Mouse (Mus musculus) embryonic facial prominence, embryonic 11.5 days (tissue): ENCODE measurements around the gene Slc46a3. TPM values are rescaled to one million over a fixed set of nuclear protein-coding genes. Genes with fewer than 3 reads are reported as not detected.

Source experiments
- ATAC-seq: fragments of 200-750 bp; cut with Nextera tagmentation; replicated peaks from 2 replicates; pipeline ENCODE4 v1.8.0; 2017; ENCODE audit warnings: low read depth; ENCODE audit not compliant: insufficient number of reproducible peaks, low FRiP score, low TSS enrichment
- DNase-seq: peaks from one replicate; pipeline ENCODE4 v3.0.0-alpha.2; 2015; ENCODE audit warnings: low spot score
- H3K27ac ChIP-seq: fragments of 300-500 bp; sonication (generic); replicated peaks from 2 replicates; pipeline ENCODE4 v1.5.1; 2014; ENCODE audit warnings: mild to moderate bottlenecking, low read depth, low read length, control low read depth
- H3K27me3 ChIP-seq: fragments of 300-500 bp; sonication (generic); 2 replicates; pipeline ENCODE4 v1.6.1; 2014; ENCODE audit warnings: mild to moderate bottlenecking, low read length, moderate library complexity, mixed read lengths; ENCODE audit not compliant: control insufficient read depth, insufficient read depth
- H3K36me3 ChIP-seq: fragments of 300-500 bp; sonication (generic); replicated peaks from 2 replicates; pipeline ENCODE4 v1.6.1; 2014; ENCODE audit warnings: low read depth, mild to moderate bottlenecking, low read length, moderate library complexity, mixed read lengths; ENCODE audit not compliant: control insufficient read depth, insufficient read depth
- H3K4me1 ChIP-seq: fragments of 300-500 bp; sonication (generic); 2 replicates; pipeline ENCODE4 v1.6.1; 2014; ENCODE audit warnings: low read length, mixed read lengths; ENCODE audit not compliant: control insufficient read depth, insufficient read depth
- H3K4me2 ChIP-seq: fragments of 300-500 bp; sonication (generic); 2 replicates; pipeline ENCODE4 v1.6.1; 2014; ENCODE audit warnings: low read depth, mild to moderate bottlenecking, control low read depth, low read length, moderate library complexity
- H3K4me3 ChIP-seq: fragments of 300-500 bp; sonication (generic); 2 replicates; pipeline ENCODE4 v1.5.1; 2014; ENCODE audit warnings: low read depth, low read length, control low read depth
- H3K9ac ChIP-seq: fragments of 300-500 bp; sonication (generic); replicated peaks from 2 replicates; pipeline ENCODE4 v1.6.1; 2014; ENCODE audit warnings: mild to moderate bottlenecking, control low read depth, low read length
- H3K9me3 ChIP-seq: fragments of 300-500 bp; sonication (generic); replicated peaks from 2 replicates; pipeline ENCODE4 v1.6.1; 2016; ENCODE audit warnings: mild to moderate bottlenecking, low read length, inconsistent platforms, mixed read lengths; ENCODE audit not compliant: control insufficient read depth
- WGBS: fragments of 180-500 bp; shearing (Covaris S2); extraction: QIAGEN DNeasy Blood & Tissue Kit; methylation state at CpG from one replicate; pipeline ENCODE4 v1.1.7; 2014; 5-methylcytosine and 5-hydroxymethylcytosine counted together
- polyA plus RNA-seq: library from polyadenylated mRNA; unstranded; fragments of >200 nt; fragmentation: Nextera tagmentation; extraction: Ambion mirVana; gene quantifications from 2 replicates; pipeline ENCODE4 v1.2.1, GENCODE M21; 2014

Gene Slc46a3
- polyA plus RNA-seq, 1 experiment from 2014 or later: 3.6 TPM

GRCm38 (mm10) chr5:147892735-147893134 lies 1.9 kb downstream of the Slc46a3 start:
- no peak overlapping the region for H3K9ac ChIP-seq
- H3K4me2 ChIP-seq: no peak overlapping the region
- H3K27ac ChIP-seq: no peak overlapping the region
- no peak for ATAC-seq
- no peaks in the 10 kb centered on the region for H3K36me3 ChIP-seq
- 25% methylated on average over 6 of the region's 6 CpGs for whole genome bisulfite sequencing
- H3K9me3 ChIP-seq: no peaks in the 10 kb centered on the region
- H3K27me3 ChIP-seq: peaks cover 7% of the 10 kb centered on the region
- no peak overlapping the region for H3K4me3 ChIP-seq
- DNase-seq: no peak
- no peaks in the 10 kb centered on the region; the same call in 1 of the 2 replicates for H3K4me1 ChIP-seq

GRCm38 (mm10) chr5:147888313-147889297 lies 6.0 kb downstream of the Slc46a3 start:
- Histone ChIP-seq H3K4me3 (no peak overlapping the region), H3K9ac (no peak overlapping the region), H3K36me3 (no peaks in the 10 kb centered on the region), H3K4me2 (no peak overlapping the region), H3K9me3 (no peaks in the 10 kb centered on the region), H3K4me1 (no peaks in the 10 kb centered on the region; the same call in 1 of the 2 replicates), H3K27me3 (peaks cover 3% of the 10 kb centered on the region; the same call in 1 of the 2 replicates), H3K27ac (no peak overlapping the region)
- WGBS: 86% methylated on average over 9 of the region's 12 CpGs
- no peak for DNase-seq
- ATAC-seq: no peak

- ATAC-seq: no peak
- Histone ChIP-seq H3K36me3 (no peaks in the 10 kb centered on the region), H3K27ac (no peak overlapping the region), H3K4me1 (no peaks in the 10 kb centered on the region), H3K9me3 (no peaks in the 10 kb centered on the region), H3K4me3 (no peak overlapping the region), H3K4me2 (no peak overlapping the region), H3K27me3 (no peaks in the 10 kb centered on the region), H3K9ac (no peak overlapping the region)
- 92% methylated on average over 6 of the region's 6 CpGs for WGBS
- no peak for DNase-seq
These were observed 11.0 kb downstream of the Slc46a3 start for GRCm38 (mm10) chr5:147883581-147883980.

- Histone ChIP-seq H3K4me2 (no peak overlapping the region), H3K4me1 (no peaks in the 10 kb centered on the region), H3K36me3 (peaks cover 10% of the 10 kb centered on the region; the same call in 1 of the 2 replicates), H3K9ac (no peak overlapping the region), H3K27me3 (no peaks in the 10 kb centered on the region), H3K4me3 (no peak overlapping the region), H3K9me3 (no peaks in the 10 kb centered on the region), H3K27ac (no peak overlapping the region)
- WGBS: 85% methylated on average over 17 of the region's 17 CpGs
- no peak for ATAC-seq
- no peak for DNase-seq
These were observed 14.5 kb downstream of the Slc46a3 start for GRCm38 (mm10) chr5:147879971-147880682.

GRCm38 (mm10) chr5:147877520-147877919 lies 17.1 kb downstream of the Slc46a3 start:
- ATAC-seq (no peak), DNase-seq (no peak)
- H3K9ac ChIP-seq: no peak overlapping the region
- no peak overlapping the region for H3K27ac ChIP-seq
- no peaks in the 10 kb centered on the region for H3K27me3 ChIP-seq
- no peak overlapping the region for H3K4me3 ChIP-seq
- WGBS: 86% methylated on average over 6 of the region's 6 CpGs
- peaks cover 10% of the 10 kb centered on the region; the same call in 1 of the 2 replicates for H3K36me3 ChIP-seq
- no peaks in the 10 kb centered on the region for H3K9me3 ChIP-seq
- no peaks in the 10 kb centered on the region for H3K4me1 ChIP-seq
- no peak overlapping the region for H3K4me2 ChIP-seq

GRCm38 (mm10) chr5:147875210-147875609 lies 19.4 kb downstream of the Slc46a3 start:
- DNase-seq: no peak
- Histone ChIP-seq H3K4me1 (no peaks in the 10 kb centered on the region), H3K4me2 (no peak overlapping the region), H3K36me3 (peaks cover 10% of the 10 kb centered on the region; the same call in 1 of the 2 replicates), H3K9ac (no peak overlapping the region), H3K4me3 (no peak overlapping the region), H3K27me3 (no peaks in the 10 kb centered on the region), H3K27ac (no peak overlapping the region), H3K9me3 (no peaks in the 10 kb centered on the region)
- no peak for ATAC-seq
- WGBS: 93% methylated on average over 8 of the region's 8 CpGs

- no peak overlapping the region for H3K4me3 ChIP-seq
- no peak overlapping the region for H3K27ac ChIP-seq
- ATAC-seq (no peak), DNase-seq (no peak)
- H3K27me3 ChIP-seq: no peaks in the 10 kb centered on the region
- no peak overlapping the region for H3K9ac ChIP-seq
- 93% methylated on average over 18 of the region's 18 CpGs for WGBS
- H3K4me1 ChIP-seq: no peaks in the 10 kb centered on the region
- H3K4me2 ChIP-seq: no peak overlapping the region
- H3K36me3 ChIP-seq: peaks cover 12% of the 10 kb centered on the region
- H3K9me3 ChIP-seq: no peaks in the 10 kb centered on the region
These were observed 20.0 kb downstream of the Slc46a3 start for GRCm38 (mm10) chr5:147874491-147875065.
